Mouse (Mus musculus) ES-E14 (cell line): ENCODE results near the gene Draxin. TPM values are rescaled to one million over a fixed set of nuclear protein-coding genes. Genes with fewer than 3 reads are reported as not detected.
"Not testable (repeated sequence)": the region's sequence is repeated elsewhere in the genome, so short reads cannot be mapped to it uniquely, and the experiment has no call there.

Experiments
- DNase-seq: peaks from one replicate; pipeline ENCODE4 v3.0.0-alpha.2; 2013; ENCODE audit warnings: low read depth, low spot score
- H3K27ac ChIP-seq: 2 replicates; pipeline ENCODE4 v1.5.1; 2012; ENCODE audit warnings: low read depth, mild to moderate bottlenecking, low read length, moderate library complexity, mixed read lengths; ENCODE audit not compliant: poor library complexity, insufficient read depth, severe bottlenecking
- H3K36me3 ChIP-seq: 2 replicates; pipeline ENCODE4 v1.6.1; 2012; ENCODE audit warnings: mild to moderate bottlenecking, low read length, moderate library complexity, mixed read lengths; ENCODE audit not compliant: control insufficient read depth, poor library complexity, insufficient read depth, severe bottlenecking
- H3K4me1 ChIP-seq, 2 experiments: fragments of 150-350 bp in 1 of 2; sonication (generic) in 1 of 2; 2 replicates each; pipeline ENCODE4 v1.6.1; 2012; ENCODE audit warnings: low read length in 2 of 2, mild to moderate bottlenecking in 1 of 2, mixed read lengths in 1 of 2; ENCODE audit not compliant: control insufficient read depth in 2 of 2, insufficient read depth in 2 of 2, poor library complexity in 1 of 2
- H3K4me3 ChIP-seq, 2 experiments: fragments of 150-350 bp in 1 of 2; sonication (generic) in 1 of 2; 2 replicates each; pipeline ENCODE4 v1.5.1; 2012; ENCODE audit warnings: low read length in 2 of 2, low read depth in 1 of 2, mild to moderate bottlenecking in 1 of 2, mixed read lengths in 1 of 2; ENCODE audit not compliant: insufficient read depth in 1 of 2, poor library complexity in 1 of 2, severe bottlenecking in 1 of 2
- H3K9ac ChIP-seq: 2 replicates; pipeline ENCODE4 v1.6.1; 2012; ENCODE audit warnings: low read depth, mild to moderate bottlenecking, low read length, mixed read lengths; ENCODE audit not compliant: poor library complexity, insufficient read depth, severe bottlenecking
- H3K9me3 ChIP-seq: fragments of 150-350 bp; sonication (generic); 2 replicates; pipeline ENCODE4 v1.6.1; 2012; ENCODE audit warnings: low read depth, mild to moderate bottlenecking, low read length; ENCODE audit not compliant: control insufficient read depth, insufficient read depth
- CHD2 ChIP-seq: IDR thresholded peaks from 2 replicates; pipeline ENCODE4 v1.6.1; 2014; ENCODE audit warnings: mild to moderate bottlenecking, low read depth, low read length, inconsistent platforms
- HCFC1 ChIP-seq: IDR thresholded peaks from 2 replicates; pipeline ENCODE4 v1.6.1; 2012; ENCODE audit warnings: low read length, inconsistent platforms, borderline replicate concordance; ENCODE audit not compliant: insufficient read depth
- MAFK ChIP-seq: IDR thresholded peaks from 2 replicates; pipeline ENCODE4 v1.6.1; 2014; ENCODE audit warnings: mild to moderate bottlenecking, low read depth, low read length, inconsistent platforms; ENCODE audit not compliant: insufficient read depth
- ZC3H11A ChIP-seq: IDR thresholded peaks from 2 replicates; pipeline ENCODE4 v1.6.1; 2012; ENCODE audit warnings: low read depth, mild to moderate bottlenecking, inconsistent platforms, low read length, borderline replicate concordance
- ZNF384 ChIP-seq: IDR thresholded peaks from 2 replicates; pipeline ENCODE4 v1.6.1; 2012; ENCODE audit warnings: low read depth, low read length, inconsistent platforms
- in situ Hi-C, 2 experiments: fragments of 600-800 bp; cut with MboI; formaldehyde crosslinking; loops; one replicate each; pipeline ENCODE4 v1.15.1; 2025; ENCODE audit warnings: low sequenced_read_pairs in 2 of 2, inconsistent platforms in 1 of 2; ENCODE audit not compliant: unreplicated experiment in 2 of 2
- total RNA-seq: library from RNA; depleted of rRNA; stranded (reverse); fragments of 300-350 nt; gene quantifications from 2 replicates; pipeline ENCODE4 v1.2.3, GENCODE M21; 2012

Gene Draxin
- total RNA-seq, 1 experiment: 0.76 TPM

- no peak for TF ChIP-seq MAFK
- TF ChIP-seq CHD2: no peak
- no peak for TF ChIP-seq ZC3H11A
- no peak for TF ChIP-seq ZNF384
- TF ChIP-seq HCFC1: no peak
- no peaks in the 10 kb centered on the region for H3K9me3 ChIP-seq
- no peak overlapping the region for H3K4me3 ChIP-seq
- DNase-seq: no peak
- in situ Hi-C loops: no loop called here
- H3K36me3 ChIP-seq: no peaks in the 10 kb centered on the region
- H3K27ac ChIP-seq: no peak overlapping the region
- H3K4me1 ChIP-seq: peaks cover 4 to 9% of the 10 kb centered on the region in 2 experiments; a peak in 2 of 4 replicates
- H3K9ac ChIP-seq: no peak overlapping the region
These were observed 7.8 kb downstream of the Draxin start for GRCm38 (mm10) chr4:148122694-148123066.

GRCm38 (mm10) chr4:148121982-148122693, 8.4 kb downstream of the Draxin start:
- no peak for DNase-seq
- Histone ChIP-seq H3K9ac (no peak overlapping the region), H3K4me3 (no peak overlapping the region), H3K4me1 (peaks cover 4 to 9% of the 10 kb centered on the region in 2 experiments; a peak in 2 of 4 replicates), H3K27ac (no peak overlapping the region), H3K9me3 (no peaks in the 10 kb centered on the region), H3K36me3 (no peaks in the 10 kb centered on the region)
- in situ Hi-C loops: no loop called here
- TF ChIP-seq HCFC1: no peak
- no peak for TF ChIP-seq ZC3H11A
- TF ChIP-seq ZNF384: no peak
- no peak for TF ChIP-seq CHD2
- TF ChIP-seq MAFK: no peak

- Histone ChIP-seq H3K4me1 (peaks cover 4 to 9% of the 10 kb centered on the region in 2 experiments; a peak in 2 of 4 replicates), H3K4me3 (no peak overlapping the region), H3K9ac (no peak overlapping the region), H3K27ac (no peak overlapping the region), H3K36me3 (no peaks in the 10 kb centered on the region), H3K9me3 (no peaks in the 10 kb centered on the region)
- TF ChIP-seq CHD2: no peak
- no peak for TF ChIP-seq HCFC1
- no peak for TF ChIP-seq MAFK
- TF ChIP-seq ZNF384: no peak
- no peak for TF ChIP-seq ZC3H11A
- DNase-seq: no peak
- in situ Hi-C loops: no loop called here
These were observed 9.1 kb downstream of the Draxin start for GRCm38 (mm10) chr4:148121362-148121761.

GRCm38 (mm10) chr4:148120555-148120954, 9.9 kb downstream of the Draxin start:
- Histone ChIP-seq H3K4me3 (no peak overlapping the region), H3K9ac (no peak overlapping the region), H3K27ac (no peak overlapping the region), H3K4me1 (peaks cover 4 to 11% of the 10 kb centered on the region in 2 experiments; a peak in 2 of 4 replicates), H3K9me3 (no peaks in the 10 kb centered on the region), H3K36me3 (no peaks in the 10 kb centered on the region)
- DNase-seq: no peak
- in situ Hi-C loops: no loop called here
- TF ChIP-seq CHD2 (no peak), MAFK (no peak), ZNF384 (no peak), HCFC1 (no peak), ZC3H11A (no peak)

GRCm38 (mm10) chr4:148119578-148119977, 10.9 kb downstream of the Draxin start:
- H3K9ac ChIP-seq, DNase-seq, in situ Hi-C loops, H3K36me3 ChIP-seq, H3K9me3 ChIP-seq, H3K27ac ChIP-seq, H3K4me3 ChIP-seq: not testable (repeated sequence)
- peaks cover 4 to 14% of the 10 kb centered on the region in 2 experiments; a peak in 2 of 4 replicates for H3K4me1 ChIP-seq
